Mouse (Mus musculus) layer of hippocampus, adult 2 months (tissue): ENCODE measurements around the gene Gm10382. TPM values are rescaled to one million over a fixed set of nuclear protein-coding genes. Genes with fewer than 3 reads are reported as not detected.
A peak's percentile ranks its signal among the peaks of the same experiment; 100 is the strongest.
"Not testable (repeated sequence)": the region's sequence is repeated elsewhere in the genome, so short reads cannot be mapped to it uniquely, and the experiment has no call there.

Experiments
- DNase-seq, 2 experiments: peaks; one replicate each; pipeline ENCODE4 v3.0.0; 2022; ENCODE audit warnings: low spot score in 2 of 2
- H3K27ac ChIP-seq: fragments of 200-600 bp; 2 replicates; pipeline ENCODE4 v1.8.1; 2022
- H3K4me3 ChIP-seq: fragments of 200-600 bp; 2 replicates; pipeline ENCODE4 v1.8.1; 2022; ENCODE audit warnings: mild to moderate bottlenecking
- CTCF ChIP-seq: fragments of 200-600 bp; conservative IDR thresholded peaks from 2 replicates; pipeline ENCODE4 v1.8.1; 2022; ENCODE audit warnings: antibody characterized with exemption, mild to moderate bottlenecking, moderate library complexity
- total RNA-seq, 2 experiments: library from RNA; stranded (reverse); gene quantifications; 2 replicates each; pipeline ENCODE4 v1.2.3; 2021

The Gm10382 gene
- total RNA-seq, 2 experiments from 2014 or later = not detected

DNA sequence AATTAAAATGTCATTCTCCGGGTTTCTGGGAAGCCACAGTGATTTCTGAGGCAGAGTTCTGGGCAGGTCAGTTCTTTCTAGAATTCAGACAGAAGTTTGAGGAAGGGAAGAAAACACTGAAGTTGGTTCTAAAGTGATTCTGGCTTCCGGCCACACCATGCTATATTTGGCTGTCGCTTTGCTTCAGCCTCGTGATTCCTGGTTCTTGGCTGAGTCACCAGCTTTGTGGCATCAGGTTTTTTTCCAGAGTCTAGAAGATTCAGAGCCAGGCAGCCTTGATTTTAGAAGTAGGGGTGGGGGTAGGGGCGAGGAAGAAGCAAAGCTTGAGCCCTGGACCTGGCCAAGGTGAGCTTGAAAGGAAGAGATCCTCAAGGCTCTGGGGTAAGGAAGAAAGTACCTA lies 2.5 kb downstream of the Gm10382 start:
- H3K27ac ChIP-seq = peak overlapping the region; percentile 100
- H3K4me3 ChIP-seq = no peak overlapping the region
- peak; percentile 64 to 81 for DNase-seq
- TF ChIP-seq CTCF = no peak

GRCm38 (mm10) chr5:125392176-125392575 lies 3.1 kb downstream of the Gm10382 start:
- H3K4me3 ChIP-seq, DNase-seq: not testable (repeated sequence)
- H3K27ac ChIP-seq = peak overlapping the region; percentile 100

GRCm38 (mm10) chr5:125392618-125392976 lies 3.5 kb downstream of the Gm10382 start:
- Histone ChIP-seq H3K27ac (peak overlapping the region; percentile 100), H3K4me3 (peak overlapping the region; percentile 38)
- no peak for DNase-seq
- TF ChIP-seq CTCF = no peak

GRCm38 (mm10) chr5:125392977-125393621 lies 4.0 kb downstream of the Gm10382 start:
- peak overlapping the region; percentile 100 for H3K27ac ChIP-seq
- DNase-seq = peak; percentile 93 to 96
- peak overlapping the region; percentile 51 for H3K4me3 ChIP-seq
- TF ChIP-seq CTCF = no peak

DNA sequence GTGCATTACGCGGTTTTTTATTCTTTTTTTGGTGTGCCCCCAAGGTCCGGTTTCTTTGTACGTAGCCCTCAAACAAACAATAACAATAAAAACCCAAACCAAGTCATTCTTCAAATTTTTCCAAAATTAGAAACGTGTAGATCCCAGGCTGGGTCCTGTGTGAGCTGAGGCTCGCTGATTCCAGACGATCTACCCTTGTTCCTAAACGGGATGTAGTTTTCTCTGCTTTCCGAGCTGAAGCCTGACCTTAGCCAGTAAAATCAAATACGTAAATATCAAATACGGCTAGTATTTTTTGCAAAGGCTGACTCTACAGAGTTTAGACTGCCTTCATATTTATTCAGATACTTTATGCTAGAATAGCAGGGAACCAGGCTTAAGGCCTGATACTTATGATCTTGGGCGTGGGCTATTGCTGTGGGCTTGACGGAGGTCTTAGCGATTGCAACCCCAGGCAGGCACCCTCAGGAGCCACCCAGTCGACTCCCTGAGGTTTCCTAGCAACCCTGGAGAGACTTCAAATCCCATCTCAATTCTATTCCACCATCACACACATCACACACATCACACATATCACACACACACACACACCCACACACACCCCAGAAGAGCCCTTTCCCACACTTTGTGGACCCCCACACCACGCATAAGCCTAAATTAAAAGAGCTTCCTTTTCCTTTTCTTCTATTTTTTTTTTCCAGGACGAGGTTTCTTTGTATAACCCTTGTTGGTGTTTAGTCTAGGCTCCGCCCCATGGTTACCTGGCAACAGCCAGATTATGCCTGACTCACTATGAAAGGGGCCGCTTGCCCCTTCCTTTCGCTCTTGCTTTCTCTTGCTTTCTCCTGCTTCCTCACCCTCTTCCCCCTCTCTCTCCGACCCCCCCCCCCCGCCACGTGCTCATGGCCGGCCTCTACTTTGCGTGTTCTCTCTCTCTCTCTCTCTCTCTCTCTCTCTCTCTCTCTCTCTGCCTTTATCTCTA lies 4.8 kb downstream of the Gm10382 start:
- no peak for TF ChIP-seq CTCF

GRCm38 (mm10) chr5:125395008-125395407 lies 5.9 kb downstream of the Gm10382 start:
- H3K27ac ChIP-seq = peak overlapping the region; percentile 100
- TF ChIP-seq CTCF = no peak
- H3K4me3 ChIP-seq = no peak overlapping the region
- DNase-seq = no peak

More for the DNA sequence above, 4.8 kb downstream of the Gm10382 start:
- peak overlapping the region; percentile 100 for H3K27ac ChIP-seq
- peak overlapping the region; percentile 51 for H3K4me3 ChIP-seq
- peak; percentile 50 to 80 for DNase-seq

DNA sequence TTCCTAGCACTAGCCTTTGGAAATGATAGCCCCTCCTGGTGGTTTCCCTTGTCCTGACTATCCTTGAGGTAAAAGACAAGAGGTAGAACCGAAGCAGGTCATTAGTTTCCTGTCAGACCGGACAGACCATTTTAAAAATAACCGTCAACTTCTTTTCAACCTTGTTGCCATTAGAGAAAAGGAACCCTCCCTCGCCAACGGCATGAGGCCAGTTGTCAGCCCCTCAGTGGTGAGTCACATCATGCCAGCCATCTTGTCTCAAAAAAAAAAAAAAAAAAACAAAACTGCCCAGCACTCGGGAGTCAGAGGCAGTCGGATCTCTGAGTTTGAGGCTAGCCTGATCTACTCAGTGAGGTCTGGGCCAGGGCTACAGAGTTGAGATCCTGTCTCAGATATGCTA lies 11.8 kb downstream of the Gm10382 start:
- DNase-seq = no peak
- H3K4me3 ChIP-seq = no peak overlapping the region
- TF ChIP-seq CTCF = peak; percentile 29
- no peak overlapping the region for H3K27ac ChIP-seq

DNA sequence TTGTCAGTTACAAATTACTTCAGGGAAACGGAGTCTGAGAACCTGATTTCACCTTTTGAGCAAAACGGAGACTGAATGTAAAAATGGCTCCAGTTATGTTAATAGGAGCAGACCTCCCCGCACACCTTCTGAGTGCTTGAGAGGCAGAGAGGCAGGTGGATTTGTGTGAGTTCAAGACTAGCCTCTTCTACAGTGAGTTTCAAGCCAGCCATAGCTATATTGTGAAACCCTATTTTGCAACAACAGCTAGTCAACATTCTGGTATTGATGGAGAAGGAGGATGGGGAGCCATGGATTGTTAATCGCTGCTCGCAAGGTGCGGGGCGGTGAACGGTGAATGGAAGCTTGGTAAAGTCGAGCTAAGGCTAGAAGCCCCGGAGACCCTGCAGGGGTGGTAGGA lies 13.4 kb downstream of the Gm10382 start:
- Histone ChIP-seq H3K27ac (no peak overlapping the region), H3K4me3 (no peak overlapping the region)
- TF ChIP-seq CTCF = no peak
- no peak for DNase-seq

- Histone ChIP-seq H3K27ac (no peak overlapping the region), H3K4me3 (no peak overlapping the region)
- no peak for TF ChIP-seq CTCF
- no peak for DNase-seq
These were observed 13.9 kb downstream of the Gm10382 start for GRCm38 (mm10) chr5:125402991-125403390.

DNA sequence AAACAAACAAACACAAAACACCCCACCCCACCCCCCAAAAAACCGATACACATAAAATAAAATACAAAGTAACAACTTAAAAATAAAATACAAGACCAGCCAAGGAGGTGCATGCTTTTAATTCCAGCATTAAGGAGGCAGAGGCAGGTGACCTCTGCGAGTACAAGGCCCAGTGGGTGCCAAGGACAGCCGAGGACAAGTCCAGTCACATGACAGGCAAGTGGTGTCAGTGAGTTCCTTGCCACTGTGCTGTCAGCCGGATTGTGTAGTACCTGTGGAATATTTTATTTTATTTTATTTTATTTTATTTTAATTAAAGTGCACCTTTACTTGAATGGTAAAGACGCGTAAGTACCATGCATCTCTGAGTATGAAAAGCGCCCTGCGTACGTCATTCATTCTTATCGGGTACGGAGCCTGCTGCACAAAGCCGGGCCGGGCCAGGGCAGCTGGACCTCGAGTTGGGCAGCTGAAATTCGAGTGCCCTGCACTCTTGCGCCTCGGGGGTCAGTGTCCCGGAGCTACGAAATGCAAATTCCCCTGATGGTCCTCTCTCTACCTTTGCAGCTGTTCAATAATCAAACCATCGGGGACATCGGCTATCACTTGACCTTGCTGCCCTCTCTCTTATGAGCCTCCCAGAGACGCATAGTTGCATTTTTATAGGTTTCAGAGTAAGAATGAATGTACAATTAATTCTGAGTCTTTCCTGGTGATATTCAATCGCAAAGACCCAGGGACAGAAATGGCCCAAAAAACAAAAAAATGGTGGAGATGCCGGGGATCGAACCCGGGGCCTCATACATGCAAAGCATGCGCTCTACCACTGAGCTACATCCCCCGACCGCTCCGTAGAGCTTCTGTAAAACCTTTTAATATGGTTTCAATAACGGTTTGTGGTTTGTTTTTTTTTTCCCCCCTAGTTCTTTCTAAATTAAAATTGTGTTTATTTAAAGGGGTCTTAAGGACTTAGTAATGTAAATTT lies 14.7 kb downstream of the Gm10382 start:
- DNase-seq = peak; percentile 77 to 86
- H3K4me3 ChIP-seq = peak overlapping the region; percentile 86
- peak overlapping the region; percentile 94 for H3K27ac ChIP-seq
- 0 out of 2 replicates have a peak, but pooled peaks have one; percentile 3 for TF ChIP-seq CTCF

DNA sequence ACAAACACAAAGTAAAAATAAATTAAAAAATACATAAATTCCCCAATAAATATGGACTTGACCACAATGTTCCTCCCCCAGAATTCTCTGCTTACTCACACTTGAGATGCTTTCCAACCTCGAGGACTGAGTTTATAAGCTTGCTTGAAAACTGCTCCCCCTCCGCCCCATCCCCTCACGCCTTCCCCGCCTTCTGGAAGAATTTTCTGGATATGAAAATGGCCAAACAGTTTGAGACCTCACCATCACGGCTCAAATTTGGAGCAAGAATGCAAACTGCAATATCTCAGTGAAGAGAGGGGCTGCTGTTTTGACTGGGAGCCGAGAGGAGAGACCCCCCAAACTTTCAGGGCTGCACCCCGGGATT lies 15.4 kb downstream of the Gm10382 start:
- no peak for TF ChIP-seq CTCF
- Histone ChIP-seq H3K4me3 (peak overlapping the region; percentile 86), H3K27ac (peak overlapping the region; percentile 94)
- no peak for DNase-seq

GRCm38 (mm10) chr5:125404903-125405545 lies 15.9 kb downstream of the Gm10382 start:
- TF ChIP-seq CTCF = no peak

More at GRCm38 (mm10) chr5:125404903-125405545, 15.9 kb downstream of the Gm10382 start:
- Histone ChIP-seq H3K4me3 (peak overlapping the region; percentile 86), H3K27ac (peak overlapping the region; percentile 94)
- DNase-seq = peak; percentile 40 to 59
